Mouse (Mus musculus) olfactory bulb, adult 2 months (tissue): ENCODE results near the gene Fibcd1.

Source experiments
- CTCF ChIP-seq: fragments of 200-500 bp; IDR thresholded peaks from 2 replicates; pipeline ENCODE4 v1.5.1; 2012; ENCODE audit warnings: low read depth, mild to moderate bottlenecking, low read length, moderate library complexity; ENCODE audit not compliant: insufficient read depth
- POLR2A ChIP-seq: fragments of 200-500 bp; IDR thresholded peaks from 2 replicates; pipeline ENCODE4 v1.6.1; 2012; ENCODE audit warnings: mild to moderate bottlenecking, low read depth, low read length, moderate library complexity; ENCODE audit not compliant: insufficient read depth

GRCm38 (mm10) chr2:31850141-31850540 lies 4.3 kb upstream of the Fibcd1 start:
- TF ChIP-seq CTCF (no peak), POLR2A (no peak)
